Mouse (Mus musculus): Measurements from ENCODE around the gene Aig1. TPM values are rescaled to one million over a fixed set of nuclear protein-coding genes. Genes with fewer than 3 reads are reported as not detected.

The Aig1 gene
- polyA plus RNA-seq, 3 experiments from 2014 or later: 13.9 to 33.7 (median 25.6) TPM

- no peak for ATAC-seq
Measured at GRCm38 (mm10) chr10:13693276-13693675, 175.5 kb downstream of the Aig1 start.

GRCm38 (mm10) chr10:13690773-13691172 lies 178.0 kb downstream of the Aig1 start:
- no peak for ATAC-seq

- ATAC-seq: no peak
Measured at GRCm38 (mm10) chr10:13689841-13690590, 178.8 kb downstream of the Aig1 start.

- ATAC-seq: no peak
Measured at GRCm38 (mm10) chr10:13688386-13689120, 180.2 kb downstream of the Aig1 start.

GRCm38 (mm10) chr10:13687182-13687810 lies 181.5 kb downstream of the Aig1 start:
- ATAC-seq: no peak

- no peak for ATAC-seq
Measured at GRCm38 (mm10) chr10:13686127-13686526, 182.7 kb downstream of the Aig1 start.

- no peak for ATAC-seq
Measured at GRCm38 (mm10) chr10:13685366-13685765, 183.4 kb downstream of the Aig1 start.

- no peak for ATAC-seq
Measured at GRCm38 (mm10) chr10:13684452-13684851, 184.3 kb downstream of the Aig1 start.

GRCm38 (mm10) chr10:13682565-13682964 lies 186.2 kb downstream of the Aig1 start:
- ATAC-seq: no peak

- ATAC-seq: no peak
Measured at GRCm38 (mm10) chr10:13677440-13677839, 191.3 kb downstream of the Aig1 start.

- no peak for ATAC-seq
Measured at GRCm38 (mm10) chr10:13675033-13675379, 193.8 kb downstream of the Aig1 start.

GRCm38 (mm10) chr10:13674304-13675032 lies 194.3 kb downstream of the Aig1 start:
- ATAC-seq: no peak

GRCm38 (mm10) chr10:13667166-13667696 lies 201.5 kb downstream of the Aig1 start:
- ATAC-seq: no peak

GRCm38 (mm10) chr10:13663476-13663875 lies 205.3 kb downstream of the Aig1 start:
- ATAC-seq: no peak

- ATAC-seq: no peak
Measured at GRCm38 (mm10) chr10:13659778-13660177, 209.0 kb downstream of the Aig1 start.

- ATAC-seq: no peak
Measured at GRCm38 (mm10) chr10:13653739-13654462, 214.9 kb downstream of the Aig1 start.

- ATAC-seq: no peak
Measured at GRCm38 (mm10) chr10:13653326-13653725, 215.5 kb downstream of the Aig1 start.

GRCm38 (mm10) chr10:13652061-13652460 lies 216.7 kb downstream of the Aig1 start:
- ATAC-seq: no peak

GRCm38 (mm10) chr10:13641750-13642149 lies 227.0 kb downstream of the Aig1 start:
- ATAC-seq: no peak

GRCm38 (mm10) chr10:13631796-13632195 lies 237.0 kb downstream of the Aig1 start:
- no peak for ATAC-seq

GRCm38 (mm10) chr10:13623735-13624134 lies 245.0 kb downstream of the Aig1 start:
- ATAC-seq: no peak

GRCm38 (mm10) chr10:13600926-13601325 lies 267.9 kb downstream of the Aig1 start:
- no peak for ATAC-seq
